Mouse (Mus musculus): Measurements from ENCODE around the gene Gata2.
A peak's percentile ranks its signal among the peaks of the same experiment; 100 is the strongest.

- TF ChIP-seq CTCF (IDR thresholded peaks at IDR 0.05; ENCODE audit: low read depth, low read length) = 0 out of 2 replicates have a peak, but pooled peaks have one; percentile 9
- TF ChIP-seq GATA1 (IDR thresholded peaks at IDR 0.05; ENCODE audit: borderline replicate concordance, low read length) = no peak
- TF ChIP-seq TAL1 (conservative IDR thresholded peaks at IDR 0.05; ENCODE audit: low read depth, low read length) = no peak
Measured at GRCm38 (mm10) chr6:88151335-88151734, 42.4 kb upstream of the Gata2 start.

Measured in G1E (cell line).